Mouse (Mus musculus): ENCODE data around the gene Dcst1. TPM values are rescaled to one million over a fixed set of nuclear protein-coding genes. Genes with fewer than 3 reads are reported as not detected.
A peak's percentile ranks its signal among the peaks of the same experiment; 100 is the strongest.

The Dcst1 gene
- not detected for total RNA-seq (2021)

DNA sequence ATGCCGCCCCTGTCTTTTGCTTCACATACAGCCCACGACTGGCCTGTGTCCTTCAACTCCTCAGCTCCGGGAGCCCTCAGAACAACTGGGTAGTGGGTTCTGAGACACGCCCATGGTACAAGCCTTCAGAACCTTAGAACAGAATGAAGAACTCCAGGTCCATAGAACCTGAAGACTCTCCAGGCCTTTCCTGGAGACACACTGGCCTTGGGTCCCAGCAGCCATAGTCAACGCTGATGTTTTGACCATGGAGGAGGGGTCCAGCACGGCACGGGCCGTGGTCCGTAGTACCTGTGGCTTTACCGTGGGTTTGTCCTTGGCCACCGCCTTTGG lies at the start of gene Dcst1:
Dcst1 (minus strand) TSS at position 101 of the 333 bp plus-strand sequence.
- DNase-seq, result no peak

DNA sequence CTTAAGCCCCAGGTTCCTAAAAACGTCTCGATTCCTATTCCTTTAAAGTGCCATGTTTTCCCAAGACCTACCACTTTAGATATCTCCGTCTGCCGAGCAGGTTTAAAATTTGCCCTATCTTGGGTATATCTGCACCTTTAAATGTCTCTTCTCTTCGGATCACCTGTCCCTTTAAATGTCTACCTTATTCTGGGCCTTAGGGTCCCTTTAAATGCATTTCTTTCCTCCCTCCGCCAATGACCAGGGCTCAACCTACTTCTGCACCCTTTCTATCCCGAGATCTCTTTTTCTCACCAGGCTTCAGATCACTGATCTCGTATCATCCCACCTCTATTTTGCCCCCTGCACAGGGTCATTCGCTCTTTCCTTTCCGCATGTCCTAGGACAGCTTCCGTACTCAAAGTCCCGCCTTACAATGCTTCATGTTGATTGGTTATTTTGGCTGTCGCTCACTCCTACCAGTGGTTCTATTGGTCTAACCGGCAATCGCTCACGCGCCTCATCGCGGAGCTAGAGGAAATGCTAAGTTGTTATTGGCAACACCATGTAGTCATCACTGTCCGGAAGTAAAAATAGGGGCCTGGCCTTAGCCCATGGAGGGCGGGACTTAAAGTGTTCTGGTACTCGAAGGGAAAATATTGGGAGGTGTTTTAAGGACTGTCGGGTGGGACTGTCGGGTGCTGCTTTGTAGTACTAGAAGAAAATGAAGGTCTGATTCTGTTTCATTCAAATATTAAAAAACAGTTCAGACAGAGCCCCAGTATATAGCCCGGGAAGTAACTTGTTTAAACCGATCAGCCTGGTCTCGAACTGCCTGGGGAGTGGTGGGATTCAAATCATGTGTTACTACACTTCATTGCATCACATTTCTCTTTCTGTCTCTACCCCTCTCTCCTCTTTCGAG lies 46.7 kb upstream of the Dcst1 start, which contains the start of gene Flad1:
Flad1 (minus strand) TSS at position 381 of the 904 bp plus-strand sequence.
- DNase-seq, result peak; percentile 96 to 99

DNA sequence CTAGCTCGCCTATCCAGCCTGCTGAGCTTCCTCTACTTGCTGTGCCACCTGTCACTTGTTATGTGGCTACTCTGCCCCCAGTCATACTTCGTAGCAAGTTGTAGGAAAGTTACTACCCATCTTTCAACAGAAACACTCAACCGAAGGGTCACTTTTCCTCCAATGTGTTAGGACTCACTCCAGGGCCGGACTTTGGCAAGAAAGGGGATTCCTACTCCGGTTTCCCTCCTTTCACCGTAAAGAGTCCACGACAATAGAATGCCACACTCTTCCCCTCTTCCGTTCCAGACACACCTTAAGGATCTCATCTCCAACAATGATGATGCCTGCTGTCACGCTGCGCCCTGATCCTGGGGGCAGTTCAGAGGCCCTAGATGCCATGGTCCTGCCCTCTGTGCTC lies 45.8 kb upstream of the Dcst1 start:
- no peak for DNase-seq

DNA sequence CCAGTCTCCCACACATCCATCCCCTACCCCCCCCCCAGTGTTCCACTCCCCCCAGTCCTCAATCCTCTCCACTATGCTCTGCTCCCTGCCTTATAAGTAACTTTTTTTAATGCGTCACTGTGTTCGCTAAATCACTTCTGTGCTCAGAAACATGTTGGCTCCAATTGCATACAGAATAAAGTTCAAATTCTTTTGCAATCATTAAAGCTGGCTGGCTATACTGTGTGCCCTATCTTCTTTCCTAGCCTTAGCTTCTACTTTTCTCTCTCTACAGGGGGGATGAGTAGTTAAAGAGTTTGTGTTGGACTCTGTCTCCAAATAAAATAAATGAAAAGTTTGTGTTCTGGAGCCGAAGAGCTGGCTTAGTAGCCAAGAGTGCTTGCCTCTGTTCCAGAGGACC lies 44.6 kb upstream of the Dcst1 start:
- DNase-seq, result no peak

DNA sequence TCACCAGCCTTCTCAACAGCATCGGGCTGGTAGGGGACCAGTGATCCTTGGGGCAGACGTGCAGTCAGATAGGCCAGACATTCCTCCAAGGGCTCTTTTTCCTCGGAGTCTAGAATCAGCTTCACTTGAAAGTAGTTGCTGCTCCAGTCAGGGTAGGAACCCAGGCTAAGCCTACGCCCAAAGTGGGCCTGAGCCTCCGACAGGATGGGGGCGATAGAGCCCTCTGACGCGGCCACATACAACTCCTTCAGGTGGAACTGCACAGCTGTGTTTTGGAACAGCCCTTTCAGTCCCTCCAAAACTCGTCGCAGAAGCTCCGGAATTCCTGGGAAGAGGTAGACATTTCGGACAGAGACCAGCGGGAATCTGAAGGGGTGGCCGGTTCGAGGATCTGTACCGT lies 43.4 kb upstream of the Dcst1 start:
- no peak for DNase-seq

DNA sequence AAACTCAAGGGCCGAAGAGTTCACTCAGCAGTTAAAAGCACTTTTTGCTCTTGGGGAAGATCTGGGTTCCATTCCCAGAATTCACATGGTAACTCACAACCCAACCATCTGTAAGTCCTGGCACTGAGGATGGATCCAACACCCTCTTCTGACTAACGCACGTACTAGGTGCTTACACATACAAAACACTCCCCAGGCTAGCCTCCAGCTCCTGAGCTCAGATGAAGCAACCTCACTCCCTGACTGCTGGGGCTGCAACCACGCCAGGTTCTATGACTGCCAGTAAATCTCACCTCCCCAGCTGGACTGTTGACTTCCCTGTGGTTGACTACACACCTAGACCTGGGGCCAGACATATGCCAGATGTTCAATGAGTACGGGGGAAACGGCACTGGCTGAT lies 41.8 kb upstream of the Dcst1 start:
- DNase-seq, result no peak

DNA sequence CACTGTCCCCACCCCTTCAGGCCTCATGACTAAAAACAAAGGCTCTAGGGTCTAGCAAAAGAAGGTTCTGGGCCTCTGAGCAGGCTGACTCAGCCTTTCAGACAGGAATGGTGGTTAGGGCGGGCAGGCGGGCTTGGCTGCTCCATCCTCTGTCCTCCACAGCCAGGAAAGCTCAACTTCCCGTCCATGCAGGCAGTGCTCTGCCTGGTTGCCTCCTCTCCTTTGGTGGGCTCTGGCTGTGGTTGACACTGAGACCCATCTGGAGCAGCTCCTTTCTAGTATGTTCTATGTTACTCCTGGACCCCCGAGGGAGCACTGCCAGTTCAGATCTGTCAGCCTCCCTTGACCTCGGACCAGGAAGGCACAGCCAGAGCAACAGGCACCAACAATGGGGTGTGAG lies 37.6 kb upstream of the Dcst1 start, which contains the start of gene Lenep:
Lenep (minus strand) TSS at position 101 of the 400 bp plus-strand sequence.
- DNase-seq, result no peak

DNA sequence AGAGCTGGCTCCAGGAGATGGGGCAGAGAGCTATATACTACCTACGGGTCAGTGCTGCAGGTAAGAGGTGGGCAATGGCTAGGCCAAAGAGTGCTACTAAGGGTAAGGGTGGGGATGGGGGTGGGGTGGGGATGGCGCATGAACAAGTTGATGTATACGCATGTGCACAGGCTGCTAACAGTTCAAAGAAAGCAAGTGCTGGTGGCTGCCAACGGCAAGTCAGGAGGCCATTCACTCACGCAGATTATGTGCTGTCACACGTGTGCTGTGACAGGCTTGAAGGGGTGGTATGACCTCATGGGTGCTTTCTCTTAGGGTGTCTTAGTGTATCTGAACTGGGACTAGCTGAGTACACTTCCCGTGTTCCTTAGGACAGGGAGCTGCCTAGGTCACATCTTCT lies 36.3 kb upstream of the Dcst1 start:
- no peak for DNase-seq

DNA sequence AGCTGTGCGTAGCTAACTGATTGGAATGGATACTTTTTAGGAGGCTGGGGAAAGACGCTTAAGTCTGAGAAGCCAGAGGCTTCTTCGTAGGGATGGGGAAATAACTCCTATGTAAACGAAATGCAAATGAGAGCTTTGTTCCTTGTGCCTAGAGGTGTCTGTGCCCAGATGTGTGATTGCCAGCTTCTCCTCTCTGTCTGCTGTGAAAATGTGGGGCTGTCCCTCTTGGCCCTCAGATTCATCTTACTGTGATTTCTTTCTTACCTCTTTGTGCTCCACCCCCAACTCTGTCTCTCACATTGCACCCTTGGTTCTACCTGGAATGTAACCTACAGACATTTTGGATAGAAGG lies 31.6 kb upstream of the Dcst1 start:
- DNase-seq, result no peak

DNA sequence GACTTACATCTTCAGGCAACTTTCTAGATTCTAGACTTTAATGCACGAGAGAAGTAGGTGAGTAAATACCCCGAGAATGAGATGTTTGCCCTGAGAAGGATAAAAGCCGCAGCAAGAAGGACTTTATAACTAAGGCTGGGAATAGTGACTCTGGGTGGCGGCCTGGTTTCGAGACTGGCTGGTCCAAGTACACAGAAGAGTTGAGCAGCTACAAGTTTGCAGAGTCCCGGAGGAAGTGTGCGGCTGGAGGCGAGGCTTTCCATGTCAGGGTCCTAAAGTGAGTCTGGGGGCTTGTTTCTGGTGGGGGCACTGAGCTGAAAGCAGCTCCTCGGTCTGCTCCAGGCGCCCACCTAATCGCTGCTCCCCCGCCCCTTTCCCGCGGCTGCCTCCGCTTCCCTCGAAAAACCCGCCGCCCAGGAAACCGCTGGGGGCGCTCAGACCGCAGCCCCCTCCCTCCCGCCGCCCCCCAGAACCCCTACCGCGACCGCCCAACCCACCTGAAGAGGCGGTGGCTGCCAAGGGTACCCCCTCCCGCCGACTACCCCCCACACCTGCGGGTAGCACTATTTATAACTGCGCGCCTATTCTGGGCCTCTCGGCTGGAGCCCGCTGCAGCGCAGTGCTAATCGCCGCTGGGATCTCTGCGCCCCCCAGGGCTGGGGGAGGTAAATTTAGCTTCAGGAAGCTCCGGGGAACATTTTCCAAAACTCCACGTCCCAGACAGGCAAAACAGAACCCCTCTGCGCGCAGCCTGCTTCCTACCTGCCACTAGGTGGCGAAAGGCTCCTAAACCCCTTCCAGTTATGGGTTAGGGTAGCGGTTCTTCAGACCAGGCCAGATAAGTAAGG lies 31.0 kb upstream of the Dcst1 start:
- no peak for DNase-seq

DNA sequence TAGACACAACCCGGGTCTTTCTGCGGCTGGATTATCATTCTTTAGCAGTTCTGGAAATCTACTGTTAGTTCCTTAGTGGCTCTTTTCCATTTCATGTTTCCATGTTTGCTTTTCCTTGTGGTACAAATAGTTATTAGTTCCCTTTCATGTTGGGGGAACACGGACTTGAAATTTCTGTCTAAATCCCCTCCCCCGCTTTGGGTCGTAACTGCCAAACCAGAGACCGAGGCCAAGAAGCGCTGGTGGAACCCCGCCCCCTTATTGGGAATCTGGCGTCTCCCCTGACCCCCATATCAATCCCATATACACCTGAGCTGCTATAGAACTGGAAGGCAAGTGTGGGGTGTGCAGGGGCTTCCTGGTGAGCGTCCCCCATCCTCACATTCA lies 30.4 kb upstream of the Dcst1 start:
- no peak for DNase-seq

DNA sequence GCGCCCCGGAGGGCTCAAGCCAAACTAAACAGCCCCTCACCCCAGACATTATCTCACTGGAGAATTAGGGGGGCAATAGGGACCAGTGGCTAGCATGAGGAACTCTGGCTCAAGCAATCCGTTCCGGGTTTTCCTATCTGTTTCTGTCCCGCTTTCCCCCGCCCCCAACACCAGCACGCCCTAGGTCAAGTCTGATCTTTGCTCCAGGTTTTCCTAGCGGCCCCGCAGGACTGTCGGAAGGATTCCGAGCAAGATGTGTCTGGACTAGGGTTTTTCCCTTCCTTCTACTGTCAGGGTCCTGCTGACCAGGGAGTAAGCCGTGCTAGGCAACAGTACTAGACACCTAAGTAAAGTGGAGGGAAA lies 29.8 kb upstream of the Dcst1 start:
- DNase-seq, result no peak

DNA sequence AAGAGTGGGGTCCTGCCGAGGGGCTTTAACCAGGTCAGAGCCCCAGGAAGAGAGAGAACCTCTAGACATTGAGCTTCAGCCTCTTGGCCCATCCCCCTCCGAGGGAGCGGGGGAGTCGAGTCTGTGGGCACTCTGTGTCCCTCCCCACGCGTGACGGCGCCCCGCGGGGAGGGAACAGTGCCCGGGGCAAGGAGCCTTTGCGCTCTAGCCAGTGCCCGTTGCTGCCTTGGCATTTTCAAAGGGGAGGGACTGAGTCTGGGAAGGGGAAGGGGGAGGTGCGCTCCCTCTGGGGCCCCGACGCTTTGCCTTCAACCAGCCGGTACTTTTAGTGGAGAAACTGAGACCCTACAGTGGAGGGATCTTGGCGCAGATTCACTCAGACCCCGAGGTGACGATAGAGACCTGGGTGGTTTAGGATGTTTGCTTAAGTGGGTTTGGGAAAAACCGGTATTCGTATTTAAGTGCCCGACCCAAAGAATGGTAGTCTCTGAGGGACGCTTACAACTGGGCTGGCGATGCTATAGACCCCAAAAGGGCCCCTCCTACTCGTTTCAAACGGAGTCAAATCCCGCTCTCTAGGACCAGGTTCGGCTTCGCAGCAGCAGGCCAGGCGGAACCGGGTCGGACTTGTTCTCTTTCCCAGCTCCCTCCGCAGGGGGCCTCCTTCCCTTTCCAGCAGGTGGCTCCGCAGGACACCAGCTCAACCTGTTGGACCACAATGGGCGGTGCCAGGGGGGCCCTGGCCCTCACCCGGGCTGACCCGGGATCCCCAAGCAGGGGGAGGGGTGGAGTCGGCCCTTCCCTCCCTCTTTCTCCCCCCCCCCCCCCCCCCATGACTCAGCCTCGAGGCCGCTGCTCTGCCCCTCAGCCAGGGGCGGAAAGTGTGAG lies 29.2 kb upstream of the Dcst1 start, which contains the start of gene Zbtb7b:
Zbtb7b (minus strand) TSS at position 771 of the 888 bp plus-strand sequence.
- peak; percentile 65 to 67 for DNase-seq

DNA sequence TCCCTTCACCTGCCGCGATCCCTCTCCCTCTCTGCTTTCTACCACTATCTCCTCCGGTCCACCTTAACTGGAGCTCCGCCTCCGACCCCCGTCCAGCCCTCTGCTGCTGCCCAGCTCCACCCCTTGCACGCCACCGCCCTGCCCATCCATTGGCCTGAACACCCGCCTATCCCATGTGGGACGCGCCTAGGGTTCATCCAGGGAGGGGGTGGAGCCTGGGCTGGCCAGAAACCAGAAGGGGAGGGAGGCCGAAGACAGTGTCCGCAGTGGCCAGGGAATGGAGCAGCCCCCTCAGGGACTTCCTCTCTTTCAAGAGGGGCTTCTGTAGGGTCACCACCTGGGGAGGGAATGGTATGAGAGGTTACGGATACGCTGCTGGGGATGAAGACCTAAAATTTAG lies 28.6 kb upstream of the Dcst1 start:
- peak; percentile 96 for DNase-seq

DNA sequence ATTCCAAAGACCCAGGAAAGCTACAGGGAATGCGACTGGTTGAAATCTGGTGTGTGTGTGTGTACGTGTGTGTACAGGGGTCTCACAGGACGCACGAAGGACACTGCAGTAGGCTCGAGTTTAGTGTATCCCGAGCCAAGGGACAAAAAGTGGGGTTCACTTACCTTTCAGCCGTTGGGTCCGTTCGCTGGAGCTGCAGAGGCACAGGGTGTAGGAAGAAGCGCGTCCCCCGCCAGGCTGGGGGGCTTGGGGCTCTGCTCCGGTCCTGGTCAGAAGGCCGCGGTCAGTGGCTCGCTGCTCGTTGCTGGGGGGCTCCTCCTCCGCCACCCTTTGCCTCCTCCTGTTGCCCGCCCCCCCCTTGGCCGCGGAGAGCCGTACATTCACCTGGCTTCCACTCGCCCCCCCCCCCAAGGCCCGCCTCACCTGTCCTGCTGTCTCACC lies 27.8 kb upstream of the Dcst1 start:
- no peak for DNase-seq

DNA sequence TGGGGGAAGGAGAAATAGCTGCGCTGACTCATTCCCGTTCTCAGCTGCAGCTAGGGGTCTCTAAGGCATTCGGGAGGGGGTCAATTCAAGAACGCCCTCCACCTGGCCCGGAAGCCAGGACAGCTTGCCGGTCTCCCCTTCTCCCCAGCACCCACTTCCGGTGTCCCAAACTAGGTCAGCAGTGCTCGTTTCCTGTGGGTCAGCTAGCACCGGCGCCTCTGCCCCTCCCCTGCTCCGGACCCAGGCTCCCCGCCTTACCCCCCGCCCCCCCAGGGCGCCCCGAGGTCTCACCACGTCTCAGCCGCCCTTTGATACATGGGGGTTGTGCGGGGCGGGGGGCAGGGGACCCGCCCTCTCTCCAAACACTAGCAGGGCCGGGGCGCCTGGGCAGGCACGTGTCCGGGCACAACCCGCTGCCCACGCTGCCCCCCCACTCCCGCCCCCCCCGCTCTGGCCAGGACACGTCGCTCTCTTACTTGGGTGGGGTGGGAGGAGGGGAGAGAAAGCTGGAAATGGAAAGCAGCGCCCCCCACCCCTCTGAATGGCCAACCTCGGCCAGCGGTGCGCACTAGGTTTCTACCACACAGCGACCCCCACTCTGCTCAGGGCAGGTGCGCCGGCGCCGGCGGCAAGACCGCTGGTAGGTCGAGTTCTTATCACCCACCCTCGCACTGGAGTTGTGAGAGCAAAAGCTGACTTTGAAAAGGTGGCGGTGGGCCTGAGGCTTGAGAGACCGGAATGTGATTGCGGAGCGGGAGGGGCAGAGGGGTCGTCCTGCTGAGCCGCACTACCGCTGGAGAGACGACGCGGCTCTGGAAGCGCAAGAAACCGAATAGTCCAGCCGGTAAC lies 26.8 kb upstream of the Dcst1 start:
- no peak for DNase-seq

DNA sequence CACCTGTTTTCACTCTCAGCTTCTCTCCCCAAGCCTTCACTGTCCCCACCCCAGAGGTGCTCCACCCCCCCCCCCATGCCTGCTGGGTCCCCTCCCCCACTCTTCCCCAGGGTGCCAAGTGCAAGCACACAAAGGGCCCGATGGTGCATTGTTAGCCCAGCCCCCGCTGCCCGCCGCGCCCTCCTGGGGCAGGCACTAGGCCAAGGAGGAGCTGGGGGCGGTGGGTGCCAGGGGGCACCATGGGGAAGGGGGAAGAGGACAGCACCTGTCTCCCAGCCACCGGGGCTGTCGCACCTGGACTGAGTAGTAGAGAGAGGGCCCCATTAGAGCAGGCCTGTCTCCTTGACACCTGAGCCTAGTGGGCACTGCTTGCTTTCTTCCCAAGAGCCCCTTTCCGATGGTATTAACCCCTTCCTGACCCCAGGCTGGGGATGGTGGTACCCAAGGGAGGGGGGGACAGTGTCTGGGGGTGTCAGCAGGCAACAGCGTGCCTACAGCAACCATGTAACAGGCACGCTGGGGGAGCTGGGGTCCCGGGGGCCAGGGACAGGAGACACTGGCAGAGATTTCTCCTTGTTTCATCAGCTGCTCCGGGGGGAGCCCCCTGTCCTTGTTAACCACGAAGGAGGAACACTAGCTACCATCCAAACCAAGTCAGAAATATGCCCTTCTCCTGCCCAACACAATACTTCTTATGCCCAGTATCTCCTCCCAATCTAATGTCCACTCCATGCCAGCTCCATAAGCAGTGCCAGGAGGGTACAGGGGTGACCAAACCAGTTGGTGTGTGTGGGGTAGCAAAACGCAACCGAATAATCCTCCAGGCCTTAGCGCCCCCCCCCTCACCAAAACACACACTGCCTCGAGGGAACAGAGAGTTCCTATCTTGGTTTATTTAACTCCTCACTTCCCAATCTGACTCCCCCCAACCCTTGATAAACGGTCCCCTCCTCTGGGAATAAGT lies 25.9 kb upstream of the Dcst1 start:
- DNase-seq, result no peak

DNA sequence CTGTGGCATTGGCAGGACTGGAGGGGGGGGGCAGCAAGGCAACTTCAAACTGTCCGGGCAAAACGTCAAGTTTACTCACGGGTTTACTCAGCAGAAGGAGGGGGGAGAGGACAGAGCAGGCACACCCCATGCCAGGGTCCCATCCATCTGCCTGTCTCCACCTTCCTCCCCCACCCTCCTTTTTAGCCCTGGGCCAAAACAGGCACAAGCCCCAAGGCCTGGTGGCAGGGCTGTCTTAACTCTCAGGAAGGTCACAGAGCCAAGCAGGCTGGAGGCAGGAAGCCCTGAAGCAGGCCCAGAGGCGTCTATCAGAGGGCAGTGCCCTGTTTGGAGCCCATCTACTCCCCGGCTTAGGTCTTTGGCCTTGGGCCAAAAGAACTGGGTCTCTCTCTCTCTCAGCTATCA lies 25.1 kb upstream of the Dcst1 start:
- no peak for DNase-seq

DNA sequence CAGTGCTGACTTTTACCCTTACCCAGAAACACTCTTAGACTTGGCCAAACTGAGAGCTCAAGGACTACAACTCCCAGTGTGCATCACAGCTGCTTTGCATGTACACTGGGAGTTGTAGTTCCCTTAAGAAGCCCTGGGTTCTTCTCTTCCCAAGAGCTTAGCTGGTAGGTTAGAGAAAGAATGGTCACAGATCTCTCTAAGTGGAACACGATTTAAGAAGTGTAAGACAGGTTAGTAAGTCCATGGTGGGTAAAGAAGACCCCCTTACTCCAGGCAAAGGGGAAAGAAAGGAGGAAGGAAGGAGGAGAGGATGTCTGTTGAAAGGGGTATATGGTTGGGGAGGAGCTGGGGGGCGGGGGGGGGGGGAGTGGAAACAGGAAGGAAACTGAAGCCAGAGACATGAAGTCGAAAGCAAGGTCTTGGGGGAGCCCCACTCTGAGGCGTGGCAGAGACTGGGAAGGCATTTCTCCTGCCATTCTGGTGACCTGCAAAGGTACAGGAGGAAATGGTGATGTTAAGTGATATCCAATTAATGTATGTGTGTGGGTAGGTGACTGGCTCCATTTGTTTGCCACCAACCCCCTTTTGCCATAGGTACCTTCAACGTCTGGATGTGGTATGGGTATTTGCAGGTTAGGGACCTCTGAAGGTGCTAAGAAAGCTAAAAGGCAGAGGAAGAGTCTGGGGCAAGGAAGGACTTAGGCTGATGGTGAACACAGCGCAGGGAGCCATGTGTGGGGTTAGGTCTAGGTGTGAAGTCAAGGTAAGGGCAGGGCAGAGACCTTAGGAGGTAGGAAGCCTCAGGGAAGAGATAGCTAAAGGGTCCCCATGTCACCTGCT lies 24.1 kb upstream of the Dcst1 start:
- DNase-seq, result no peak
